Mouse (Mus musculus) neutrophil, adult 59 days (primary cell): ENCODE results near the gene Gm16429. TPM values are rescaled to one million over a fixed set of nuclear protein-coding genes. Genes with fewer than 3 reads are reported as not detected.

Experiments
- total RNA-seq, 2 experiments: library from RNA; stranded (reverse); gene quantifications; 1 replicate in 1 of 2; 2 replicates in 1 of 2; pipeline ENCODE4 v1.2.4; 2023

Gene Gm16429
- not detected for total RNA-seq

DNA sequence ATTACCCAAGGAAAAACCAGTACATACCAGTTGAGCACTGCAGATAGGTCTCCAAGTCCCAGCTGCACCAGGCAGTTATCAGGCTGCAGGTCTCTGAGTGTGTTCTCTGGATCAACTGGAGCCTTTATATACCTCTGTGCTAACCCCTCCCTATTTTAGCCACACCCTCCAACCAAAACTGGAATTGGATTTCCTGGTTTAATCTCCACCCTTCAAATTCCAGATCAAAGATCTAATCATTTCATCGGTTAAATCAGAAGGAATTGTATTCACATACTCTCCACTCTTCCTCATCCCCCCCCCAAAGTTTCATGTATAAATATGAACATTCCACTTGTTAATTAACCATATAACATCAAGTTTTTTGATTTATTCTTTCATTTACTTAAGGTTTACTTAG is at the start of gene Gm16429:
TSS of gene Gm16429 (minus strand) at position 101 of the 400 bp plus-strand sequence.

Other genes starting within 250 kb of the Gm16429 start
- gene Gm7792, start 85.3 kb downstream of the Gm16429 start, total RNA-seq, result not detected
- not detected for gene BC061212, start 141.5 kb upstream of the Gm16429 start, total RNA-seq
- gene Gm6351, start 147.3 kb upstream of the Gm16429 start, total RNA-seq, result not detected